Mouse (Mus musculus): ENCODE measurements around the gene Suv39h2. TPM values are rescaled to one million over a fixed set of nuclear protein-coding genes. Genes with fewer than 3 reads are reported as not detected.

The Suv39h2 gene
- total and polyA plus RNA-seq, 3 experiments, result 9.6 to 17.3 (median 11.4) TPM

GRCm38 (mm10) chr2:3499543-3499942 is 24.7 kb upstream of the Suv39h2 start:
- Histone ChIP-seq H3K4me3 (replicated peaks in 1 of 3; ENCODE audit: low read depth in 2 of 3, low read length in 2 of 3, poor library complexity in 1 of 3) (no peak overlapping the region), H3K27me3 (replicated peaks) (no peaks in the 10 kb centered on the region), H3K9ac (ENCODE audit: insufficient read depth, low read depth) (no peak overlapping the region), H3K9me3 (replicated peaks; ENCODE audit: low read length) (no peaks in the 10 kb centered on the region), H3K4me2 (ENCODE audit: insufficient read depth, low read depth, poor library complexity, severe bottlenecking) (no peak overlapping the region), H3K36me3 (replicated peaks in 1 of 2; ENCODE audit: control insufficient read depth in 1 of 2, insufficient read depth in 1 of 2, low read length in 1 of 2) (peaks cover 52 to 76% of the 10 kb centered on the region in 2 experiments), H3K4me1 (ENCODE audit: control insufficient read depth in 1 of 2, insufficient read depth in 2 of 2) (peaks cover 5 to 18% of the 10 kb centered on the region in 2 experiments; a peak in 3 of 4 replicates), H3K27ac (ENCODE audit: insufficient read depth, low read depth) (no peak overlapping the region), H3K79me2 (replicated peaks; ENCODE audit: control insufficient read depth, extremely low read depth, insufficient read depth, poor library complexity, severe bottlenecking) (peaks cover 1% of the 10 kb centered on the region; the same call in 1 of the 2 replicates)
- in situ Hi-C loops (cut with MboI; ENCODE audit: low pct_ligation_motif_present, low pct_unique_long_range_greater_than_20kb, low sequenced_read_pairs) (no loop called here), dilution Hi-C loops (cut with MboI; ENCODE audit: extremely low pct_ligation_motif_present, extremely low pct_unique_long_range_greater_than_20kb, low sequenced_read_pairs) (no loop called here)
- no peak for DNase-seq (ENCODE audit: extremely low read depth)
- no peak for TF ChIP-seq RAD21 (IDR thresholded peaks at IDR 0.05; ENCODE audit: low read depth, low read length)
- no peak for TF ChIP-seq TCF12 (IDR thresholded peaks at IDR 0.05; ENCODE audit: low read depth, low read length)
- TF ChIP-seq ZC3H11A (IDR thresholded peaks at IDR 0.05; ENCODE audit: low read depth, low read length), result no peak
- no peak for TF ChIP-seq SMC3 (IDR thresholded peaks at IDR 0.05; ENCODE audit: low read depth, low read length)
- no peak for TF ChIP-seq CTCF (conservative IDR thresholded peaks at IDR 0.05 in 1 of 2, IDR thresholded peaks at IDR 0.05 in 1 of 2; ENCODE audit: low read depth in 2 of 2, low read length in 2 of 2)
- no peak for TF ChIP-seq KAT2A (IDR thresholded peaks at IDR 0.05; ENCODE audit: insufficient replicate concordance, low read length)
- TF ChIP-seq NELFE (IDR thresholded peaks at IDR 0.05; ENCODE audit: low read depth, low read length), result no peak
- no peak for TF ChIP-seq SIN3A (IDR thresholded peaks at IDR 0.05; ENCODE audit: low read length)
- no peak for TF ChIP-seq MAZ (IDR thresholded peaks at IDR 0.05; ENCODE audit: low read depth, low read length)
- no peak for TF ChIP-seq USF1 (IDR thresholded peaks at IDR 0.05; ENCODE audit: low read depth, low read length)
- no peak for TF ChIP-seq GABPA (IDR thresholded peaks at IDR 0.05; ENCODE audit: insufficient replicate concordance, low read depth, low read length)
- no peak for TF ChIP-seq UBTF (IDR thresholded peaks at IDR 0.05; ENCODE audit: low read depth, low read length)
- TF ChIP-seq JUND (conservative IDR thresholded peaks at IDR 0.05; ENCODE audit: low read depth, low read length), result no peak

GRCm38 (mm10) chr2:3493833-3494409 is 19.1 kb upstream of the Suv39h2 start:
- H3K36me3 ChIP-seq (replicated peaks in 1 of 2; ENCODE audit: control insufficient read depth in 1 of 2, insufficient read depth in 1 of 2, low read length in 1 of 2), result peaks cover 60 to 85% of the 10 kb centered on the region in 2 experiments
- in situ Hi-C loops (cut with MboI; ENCODE audit: low pct_ligation_motif_present, low pct_unique_long_range_greater_than_20kb, low sequenced_read_pairs), result no loop called here

More at GRCm38 (mm10) chr2:3493833-3494409, 19.1 kb upstream of the Suv39h2 start:
- dilution Hi-C loops (cut with MboI; ENCODE audit: extremely low pct_ligation_motif_present, extremely low pct_unique_long_range_greater_than_20kb, low sequenced_read_pairs), result no loop called here
- Histone ChIP-seq H3K27me3 (replicated peaks) (no peaks in the 10 kb centered on the region), H3K27ac (ENCODE audit: insufficient read depth, low read depth) (no peak overlapping the region), H3K79me2 (replicated peaks; ENCODE audit: control insufficient read depth, extremely low read depth, insufficient read depth, poor library complexity, severe bottlenecking) (0 out of 2 replicates have a peak, but pooled peaks cover under 1% of the 10 kb centered on the region), H3K4me1 (ENCODE audit: control insufficient read depth in 1 of 2, insufficient read depth in 2 of 2) (peaks cover 0 to 9% of the 10 kb centered on the region in 2 experiments; a peak in 2 of 4 replicates), H3K4me3 (replicated peaks in 1 of 3; ENCODE audit: low read depth in 2 of 3, low read length in 2 of 3, poor library complexity in 1 of 3) (no peak overlapping the region), H3K9ac (ENCODE audit: insufficient read depth, low read depth) (no peak overlapping the region), H3K9me3 (replicated peaks; ENCODE audit: low read length) (no peaks in the 10 kb centered on the region), H3K4me2 (ENCODE audit: insufficient read depth, low read depth, poor library complexity, severe bottlenecking) (no peak overlapping the region)
- TF ChIP-seq PAX5 (IDR thresholded peaks at IDR 0.05; ENCODE audit: low read length), result no peak
- no peak for TF ChIP-seq POLR2A (IDR thresholded peaks at IDR 0.05; ENCODE audit: low read depth, low read length)
- no peak for TF ChIP-seq USF1 (IDR thresholded peaks at IDR 0.05; ENCODE audit: low read depth, low read length)
- DNase-seq (ENCODE audit: extremely low read depth), result no peak

Data from CH12.LX (cell line).